In genomic region chr11:9436617-9437016, GRCm38 (mm10) we compare ENCODE assay signal across 17 mouse cellular contexts.
"Had no signal": no experiment of that assay in that cellular context is flagged by ENCODE, and none has a peak within 500 bp of the region (broad histone marks: within the 10 kb centered on the region; RNA-seq: fewer than 3 reads in every experiment).

No protein-coding gene starts in this region.

- H3K4me1 ChIP-seq: lung, embryonic 15.5 days; megakaryocyte, embryonic 14.5 days; midbrain, embryonic 13.5 days; midbrain, embryonic 15.5 days; neural tube, embryonic 12.5 days; stomach, embryonic 15.5 days had no signal

- H3K36me3 ChIP-seq: lung, embryonic 15.5 days; midbrain, embryonic 13.5 days; midbrain, embryonic 15.5 days; neural tube, embryonic 12.5 days; stomach, embryonic 15.5 days had no signal

- ATAC-seq: lung, postnatal 0 days; midbrain, embryonic 13.5 days; midbrain, embryonic 15.5 days had no signal

- DNase-seq: lung, adult 2 months; lung, postnatal 14 days; lung, postnatal 36 days; right cerebral cortex, postnatal 14 days; thymus, adult 2 months; thymus, postnatal 25 days; thymus, postnatal 4 days had no signal

- H3K4me3 ChIP-seq: lung, embryonic 15.5 days; megakaryocyte, embryonic 14.5 days; midbrain, embryonic 13.5 days; midbrain, embryonic 15.5 days; neural tube, embryonic 12.5 days; stomach, embryonic 15.5 days had no signal

- H3K9me3 ChIP-seq: lung, embryonic 15.5 days; megakaryocyte, embryonic 14.5 days; midbrain, embryonic 13.5 days; midbrain, embryonic 15.5 days; neural tube, embryonic 12.5 days; stomach, embryonic 15.5 days had no signal

- H3K9ac ChIP-seq: lung, embryonic 15.5 days; midbrain, embryonic 13.5 days; midbrain, embryonic 15.5 days; neural tube, embryonic 12.5 days; stomach, embryonic 15.5 days had no signal

- H3K4me2 ChIP-seq: lung, embryonic 15.5 days; midbrain, embryonic 11.5 days; midbrain, embryonic 13.5 days; midbrain, embryonic 15.5 days; neural tube, embryonic 12.5 days; stomach, embryonic 15.5 days had no signal

- H3K27ac ChIP-seq: lung, embryonic 15.5 days; macrophage; midbrain, embryonic 13.5 days; midbrain, embryonic 15.5 days; neural tube, embryonic 12.5 days; stomach, embryonic 15.5 days; stomach, postnatal 0 days had no signal

- H3K27me3 ChIP-seq: lung, embryonic 15.5 days; megakaryocyte, embryonic 14.5 days; midbrain, embryonic 13.5 days; midbrain, embryonic 15.5 days; neural tube, embryonic 12.5 days; stomach, embryonic 15.5 days had no signal
